Mouse (Mus musculus) bone marrow macrophage, adult 2 months (primary cell): ENCODE measurements around the gene Thbs2. TPM values are rescaled to one million over a fixed set of nuclear protein-coding genes. Genes with fewer than 3 reads are reported as not detected.

Source experiments
- H3K27ac ChIP-seq: 2 replicates; pipeline ENCODE4 v1.5.1; 2012; ENCODE audit warnings: low read depth, low read length; ENCODE audit not compliant: insufficient read depth
- H3K4me1 ChIP-seq: 2 replicates; pipeline ENCODE4 v1.6.1; 2012; ENCODE audit warnings: low read length; ENCODE audit not compliant: control insufficient read depth, insufficient read depth
- H3K4me3 ChIP-seq: 2 replicates; pipeline ENCODE4 v1.5.1; 2012; ENCODE audit warnings: mild to moderate bottlenecking, low read length, moderate library complexity; ENCODE audit not compliant: insufficient read depth
- CTCF ChIP-seq: IDR thresholded peaks from 2 replicates; pipeline ENCODE4 v1.5.1; 2012; ENCODE audit warnings: low read depth, mild to moderate bottlenecking, low read length, moderate library complexity
- POLR2A ChIP-seq: IDR thresholded peaks from 2 replicates; pipeline ENCODE4 v1.6.1; 2012; ENCODE audit warnings: mild to moderate bottlenecking, low read depth, low read length, borderline replicate concordance
- polyA plus RNA-seq: library from polyadenylated mRNA; stranded (reverse); fragments of >200 nt; gene quantifications from 2 replicates; pipeline ENCODE4 v1.2.4, GENCODE M21; 2012; ENCODE audit not compliant: missing spikeins, insufficient read depth, insufficient read length

The Thbs2 gene
- polyA plus RNA-seq, 1 experiment = 0.76 TPM

GRCm38 (mm10) chr17:14677198-14677597, 16.8 kb downstream of the Thbs2 start:
- H3K4me1 ChIP-seq = no peaks in the 10 kb centered on the region
- no peak for TF ChIP-seq POLR2A
- no peak for TF ChIP-seq CTCF

GRCm38 (mm10) chr17:14675517-14675916, 18.5 kb downstream of the Thbs2 start:
- Histone ChIP-seq H3K4me1 (no peaks in the 10 kb centered on the region), H3K4me3 (no peak overlapping the region), H3K27ac (no peak overlapping the region)
- no peak for TF ChIP-seq POLR2A
- TF ChIP-seq CTCF = no peak

More at GRCm38 (mm10) chr17:14677198-14677597, 16.8 kb downstream of the Thbs2 start:
- Histone ChIP-seq H3K4me3 (no peak overlapping the region), H3K27ac (no peak overlapping the region)

DNA sequence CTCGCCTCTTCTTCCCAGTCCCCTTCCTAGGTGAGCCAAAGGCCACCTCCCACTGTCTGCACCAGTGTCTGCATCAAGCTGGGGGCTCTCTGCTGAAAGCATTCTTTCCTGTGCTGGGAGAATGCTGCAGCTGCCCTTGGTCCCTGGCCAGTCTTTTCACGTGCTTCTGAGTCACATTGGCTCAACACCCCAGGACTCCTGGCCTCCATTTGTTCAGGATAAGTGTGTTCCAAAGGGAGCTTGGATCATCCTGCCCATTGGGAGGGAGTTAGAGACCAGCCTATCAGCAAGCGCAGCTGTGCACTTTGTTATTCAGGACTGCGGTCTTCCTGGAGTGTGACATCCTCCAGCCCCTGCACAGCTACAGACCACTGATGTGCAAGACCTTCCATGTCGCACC, 21.6 kb downstream of the Thbs2 start:
- no peak overlapping the region for H3K27ac ChIP-seq
- TF ChIP-seq CTCF = no peak
- no peak for TF ChIP-seq POLR2A
- H3K4me3 ChIP-seq = no peak overlapping the region
- no peaks in the 10 kb centered on the region for H3K4me1 ChIP-seq

DNA sequence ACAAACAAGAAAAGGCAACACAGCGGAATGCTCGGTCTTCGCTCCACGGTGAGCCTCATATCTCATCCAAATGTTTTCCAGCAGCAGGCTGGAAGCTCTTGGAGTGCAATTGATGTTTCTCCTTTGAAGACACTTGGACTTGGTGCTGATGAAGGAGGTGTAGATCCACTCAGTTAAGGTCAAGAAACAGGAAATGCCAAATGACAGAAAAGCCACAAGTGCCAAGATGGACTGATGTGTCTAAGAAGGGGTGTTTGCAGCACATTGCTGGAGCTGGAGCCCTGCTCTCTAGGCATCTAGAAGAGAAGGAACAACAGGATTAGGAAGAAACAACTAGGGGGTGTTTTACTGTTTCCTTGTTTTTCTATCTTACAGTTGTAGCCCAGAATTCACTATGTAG, 26.8 kb downstream of the Thbs2 start:
- no peak overlapping the region for H3K4me3 ChIP-seq
- H3K27ac ChIP-seq = no peak overlapping the region
- TF ChIP-seq CTCF = no peak
- TF ChIP-seq POLR2A = no peak
- no peaks in the 10 kb centered on the region for H3K4me1 ChIP-seq

- no peaks in the 10 kb centered on the region for H3K4me1 ChIP-seq
- no peak for TF ChIP-seq CTCF
- no peak for TF ChIP-seq POLR2A
- H3K4me3 ChIP-seq = no peak overlapping the region
- H3K27ac ChIP-seq = no peak overlapping the region
These were observed 27.6 kb downstream of the Thbs2 start for GRCm38 (mm10) chr17:14666451-14666850.

DNA sequence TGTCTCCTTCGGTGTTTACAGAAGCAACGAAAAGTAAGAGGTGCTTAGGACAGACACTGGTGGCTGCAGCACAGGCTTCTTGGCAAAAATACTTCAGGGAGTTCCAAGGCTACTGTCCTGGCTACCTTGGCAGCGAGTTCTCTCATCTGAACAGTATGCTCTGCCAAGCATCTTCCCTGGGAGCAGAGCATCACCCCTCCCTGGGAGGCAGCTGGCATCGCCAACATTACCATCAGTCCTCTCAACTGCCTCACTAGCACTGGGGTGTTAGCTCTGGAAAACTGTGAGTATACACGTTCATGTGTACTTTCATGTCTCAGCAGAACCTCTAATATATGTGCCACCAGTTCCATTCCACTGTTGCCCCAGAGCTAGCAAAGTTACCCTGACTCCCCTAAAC, 30.7 kb downstream of the Thbs2 start:
- Histone ChIP-seq H3K4me3 (no peak overlapping the region), H3K4me1 (no peaks in the 10 kb centered on the region), H3K27ac (no peak overlapping the region)
- no peak for TF ChIP-seq CTCF
- TF ChIP-seq POLR2A = no peak

GRCm38 (mm10) chr17:14662409-14662808, 31.6 kb downstream of the Thbs2 start:
- TF ChIP-seq POLR2A = no peak
- TF ChIP-seq CTCF = no peak
- no peak overlapping the region for H3K4me3 ChIP-seq
- no peak overlapping the region for H3K27ac ChIP-seq
- H3K4me1 ChIP-seq = no peaks in the 10 kb centered on the region

DNA sequence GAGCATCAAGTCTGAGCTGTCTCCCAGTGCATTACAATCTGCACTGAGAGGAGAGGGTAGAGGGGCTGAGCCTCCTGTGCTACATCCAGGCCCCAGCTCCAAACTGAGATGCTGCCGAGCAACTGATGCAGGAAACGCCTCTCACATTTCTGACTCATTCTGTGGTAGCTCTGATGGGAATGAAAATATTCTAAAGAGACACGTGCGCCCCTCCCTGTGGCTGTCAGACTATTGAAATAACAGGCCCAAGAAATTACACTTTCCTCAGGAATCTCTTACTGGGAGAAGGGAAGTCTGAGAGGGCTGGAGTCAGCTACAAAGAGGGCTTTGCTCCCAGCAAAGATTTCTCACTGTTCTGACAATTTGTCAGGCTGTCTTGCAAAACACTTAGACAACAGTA, 34.3 kb downstream of the Thbs2 start:
- no peak overlapping the region for H3K27ac ChIP-seq
- no peak overlapping the region for H3K4me3 ChIP-seq
- TF ChIP-seq CTCF = no peak
- TF ChIP-seq POLR2A = no peak
- no peaks in the 10 kb centered on the region for H3K4me1 ChIP-seq

DNA sequence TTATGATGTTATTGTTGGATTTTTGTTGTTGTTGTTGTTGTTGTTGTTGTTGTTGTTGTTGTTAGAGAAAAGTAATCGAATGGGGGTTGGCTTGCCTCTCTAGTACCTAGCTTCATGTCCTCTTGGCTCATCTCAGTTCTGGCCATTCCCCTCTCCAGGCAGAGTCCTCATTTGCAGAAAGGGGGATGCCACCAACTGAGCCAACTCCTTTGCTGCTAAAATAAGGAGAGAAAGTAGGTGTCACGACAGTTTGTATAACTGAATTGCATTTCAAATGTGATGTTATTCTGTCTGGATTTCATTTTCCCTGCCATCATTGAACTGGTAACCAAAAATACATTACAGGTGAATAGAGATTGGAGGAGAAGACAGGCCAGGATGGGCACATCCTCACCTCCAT, 35.9 kb downstream of the Thbs2 start:
- Histone ChIP-seq H3K4me3 (no peak overlapping the region), H3K27ac (no peak overlapping the region), H3K4me1 (no peaks in the 10 kb centered on the region)
- TF ChIP-seq POLR2A (no peak), CTCF (no peak)

GRCm38 (mm10) chr17:14657123-14657522, 36.9 kb downstream of the Thbs2 start:
- Histone ChIP-seq H3K4me3 (no peak overlapping the region), H3K27ac (no peak overlapping the region), H3K4me1 (no peaks in the 10 kb centered on the region)
- TF ChIP-seq CTCF (no peak), POLR2A (no peak)

DNA sequence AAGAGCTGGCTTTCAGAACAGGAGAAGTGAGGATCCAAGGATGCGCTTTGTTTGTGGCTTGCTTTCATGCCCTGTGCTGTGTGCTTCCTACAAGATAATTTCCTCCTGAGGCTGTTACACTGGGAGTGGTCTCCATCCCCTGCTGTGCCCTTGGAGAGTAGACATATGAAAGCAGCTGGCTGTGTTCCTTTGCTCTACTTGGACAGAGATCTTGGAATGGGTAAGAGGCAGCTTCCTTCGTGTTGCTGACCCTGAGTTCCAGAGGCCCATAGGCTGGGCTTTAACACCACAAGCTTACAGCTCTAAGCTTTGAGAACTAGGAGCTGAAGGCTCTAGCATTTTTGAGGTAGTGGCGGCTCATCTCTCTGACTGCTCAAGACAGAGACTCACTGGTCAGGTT, 39.1 kb downstream of the Thbs2 start:
- Histone ChIP-seq H3K27ac (no peak overlapping the region), H3K4me1 (no peaks in the 10 kb centered on the region), H3K4me3 (no peak overlapping the region)
- TF ChIP-seq CTCF = no peak
- no peak for TF ChIP-seq POLR2A
